Mouse (Mus musculus): ENCODE measurements at regions not wholly inside any gene's neighbourhood (a gene's known extent, or its start where the extent isn't known, plus 50 kb on each side); places are given as distances from the start of the nearest gene placed in this dataset.

DNA sequence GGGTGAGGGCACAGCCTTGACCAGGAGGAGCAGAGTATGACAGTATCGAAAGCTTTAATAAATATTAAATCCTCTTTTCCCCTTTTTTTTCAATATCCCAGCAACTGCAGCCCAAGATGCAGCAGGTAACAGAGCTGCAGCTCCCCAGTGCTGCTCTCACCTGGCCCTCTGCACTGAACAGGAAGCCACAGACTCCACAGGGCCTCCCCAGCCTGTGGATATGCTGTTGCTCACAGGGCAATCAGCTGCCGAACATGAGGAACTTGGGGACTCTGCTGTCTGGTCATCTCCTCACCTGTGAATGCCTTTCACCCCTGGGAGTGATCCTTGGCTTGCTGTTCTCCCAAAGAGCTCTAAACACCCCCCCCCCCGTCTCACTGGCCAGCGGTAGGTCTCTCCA lies 503.4 kb upstream of the Gm10131 start:
- TF ChIP-seq CTCF (conservative IDR thresholded peaks at IDR 0.05; ENCODE audit: low read length) (no peak), POU5F1 (IDR thresholded peaks at IDR 0.05; ENCODE audit: borderline replicate concordance, low read length) (no peak)

Data from E14TG2a.4 (cell line).